Mouse (Mus musculus) erythroblast, embryonic 14.5 days (primary cell): ENCODE measurements around the gene Tas2r104.

Experiments
- GATA1 ChIP-seq: IDR thresholded peaks from 2 replicates; pipeline ENCODE4 v1.6.1; 2012; ENCODE audit warnings: low read length, inconsistent platforms, mixed read lengths
- TAL1 ChIP-seq: IDR thresholded peaks from 3 replicates; pipeline ENCODE4 v1.6.1; 2012; ENCODE audit warnings: low read length, inconsistent platforms, mixed read lengths

GRCm38 (mm10) chr6:131712803-131713202 lies 27.3 kb upstream of the Tas2r104 start:
- TF ChIP-seq TAL1 (no peak), GATA1 (no peak)
